Mouse (Mus musculus) intestine, embryonic 14.5 days (tissue): Measurements from ENCODE around the gene Nqo1. TPM values are rescaled to one million over a fixed set of nuclear protein-coding genes. Genes with fewer than 3 reads are reported as not detected.
A peak's percentile ranks its signal among the peaks of the same experiment; 100 is the strongest.

ENCODE experiments used
- ATAC-seq: fragments of 200-750 bp; cut with Nextera tagmentation; replicated peaks from 2 replicates; pipeline ENCODE4 v1.8.0; 2017; ENCODE audit warnings: low read depth, moderate number of reproducible peaks, moderate TSS enrichment, moderate library complexity; ENCODE audit not compliant: low FRiP score, low TSS enrichment
- DNase-seq: peaks from one replicate; pipeline ENCODE4 v3.0.0-alpha.2; 2018; ENCODE audit warnings: low spot score
- H3K27ac ChIP-seq: fragments of 300-500 bp; sonication (generic); 2 replicates; pipeline ENCODE4 v1.5.1; 2014; ENCODE audit warnings: low read depth, mild to moderate bottlenecking, control low read depth
- H3K27me3 ChIP-seq: fragments of 300-500 bp; sonication (generic); replicated peaks from 2 replicates; pipeline ENCODE4 v1.6.1; 2014; ENCODE audit warnings: low read length, control low read depth; ENCODE audit not compliant: control insufficient read depth, insufficient read depth
- H3K36me3 ChIP-seq: fragments of 300-500 bp; sonication (generic); 2 replicates; pipeline ENCODE4 v1.6.1; 2014; ENCODE audit warnings: low read length, control low read depth; ENCODE audit not compliant: control insufficient read depth, insufficient read depth
- H3K4me1 ChIP-seq: fragments of 300-500 bp; sonication (generic); replicated peaks from 2 replicates; pipeline ENCODE4 v1.6.1; 2014; ENCODE audit warnings: low read length, control low read depth, mixed read lengths; ENCODE audit not compliant: control insufficient read depth, insufficient read depth
- H3K4me2 ChIP-seq: fragments of 300-500 bp; sonication (generic); 2 replicates; pipeline ENCODE4 v1.6.1; 2014; ENCODE audit warnings: low read length
- H3K4me3 ChIP-seq: fragments of 300-500 bp; sonication (generic); 2 replicates; pipeline ENCODE4 v1.5.1; 2014; ENCODE audit warnings: low read depth, low read length, control low read depth, mixed read lengths
- H3K9ac ChIP-seq: fragments of 300-500 bp; sonication (generic); 2 replicates; pipeline ENCODE4 v1.6.1; 2014; ENCODE audit warnings: mild to moderate bottlenecking, low read length
- H3K9me3 ChIP-seq: fragments of 300-500 bp; sonication (generic); 2 replicates; pipeline ENCODE4 v1.6.1; 2016; ENCODE audit warnings: low read length, control low read depth; ENCODE audit not compliant: control insufficient read depth
- WGBS: fragments of 180-500 bp; shearing (Covaris S2); extraction: QIAGEN DNeasy Blood & Tissue Kit; methylation state at CpG from one replicate; pipeline ENCODE4 v1.1.7; 2014; 5-methylcytosine and 5-hydroxymethylcytosine counted together
- polyA plus RNA-seq: library from polyadenylated mRNA; unstranded; fragments of >200 nt; fragmentation: Nextera tagmentation; extraction: Ambion mirVana; gene quantifications from 2 replicates; pipeline ENCODE4 v1.2.1, GENCODE M21; 2014

Gene Nqo1
- polyA plus RNA-seq, 1 experiment from 2014 or later, result 10.6 TPM

GRCm38 (mm10) chr8:107437711-107438110 is 34.7 kb upstream of the Nqo1 start:
- Histone ChIP-seq H3K4me3 (no peak overlapping the region), H3K9me3 (no peaks in the 10 kb centered on the region), H3K27ac (no peak overlapping the region), H3K36me3 (no peaks in the 10 kb centered on the region), H3K27me3 (no peaks in the 10 kb centered on the region), H3K4me1 (peaks cover 15% of the 10 kb centered on the region), H3K4me2 (peak overlapping the region; percentile 53), H3K9ac (no peak overlapping the region)
- DNase-seq (no peak), ATAC-seq (no peak)
- WGBS, result 55% methylated on average over 2 of the region's 2 CpGs

GRCm38 (mm10) chr8:107436841-107437421 is 33.9 kb upstream of the Nqo1 start:
- 9% methylated on average over 16 of the region's 16 CpGs for WGBS
- peak overlapping the region; percentile 80 for H3K9ac ChIP-seq
- no peak for DNase-seq

GRCm38 (mm10) chr8:107435962-107436831 is 33.2 kb upstream of the Nqo1 start, which contains the start of gene Wwp2:
Gene Wwp2 (plus strand): TSS chr8:107436365.
- ATAC-seq, result peak; percentile 91

More at GRCm38 (mm10) chr8:107436841-107437421, 33.9 kb upstream of the Nqo1 start:
- H3K4me3 ChIP-seq, result peak overlapping the region; percentile 74
- no peaks in the 10 kb centered on the region for H3K9me3 ChIP-seq
- H3K4me1 ChIP-seq, result peaks cover 15% of the 10 kb centered on the region
- peak; percentile 33 for ATAC-seq
- H3K27me3 ChIP-seq, result no peaks in the 10 kb centered on the region
- H3K4me2 ChIP-seq, result peak overlapping the region; percentile 53
- peak overlapping the region; percentile 79 for H3K27ac ChIP-seq
- H3K36me3 ChIP-seq, result no peaks in the 10 kb centered on the region

GRCm38 (mm10) chr8:107435421-107435961 is 32.5 kb upstream of the Nqo1 start:
- 0 out of 2 replicates have a peak overlapping the region, but pooled peaks have one; percentile 79 for H3K27ac ChIP-seq
- H3K27me3 ChIP-seq, result no peaks in the 10 kb centered on the region
- H3K4me2 ChIP-seq, result peak overlapping the region; percentile 53
- WGBS, result 29% methylated on average over 11 of the region's 11 CpGs
- 0 out of 2 replicates have a peak, but pooled peaks have one; percentile 1 for ATAC-seq
- no peaks in the 10 kb centered on the region for H3K36me3 ChIP-seq
- peaks cover 15% of the 10 kb centered on the region for H3K4me1 ChIP-seq
- no peaks in the 10 kb centered on the region for H3K9me3 ChIP-seq
- peak overlapping the region; percentile 74 for H3K4me3 ChIP-seq
- peak; percentile 62 for DNase-seq
- H3K9ac ChIP-seq, result peak overlapping the region; percentile 80

More at GRCm38 (mm10) chr8:107435962-107436831, 33.2 kb upstream of the Nqo1 start, which contains the start of gene Wwp2:
- under 1% methylated on average over 67 of the region's 81 CpGs for WGBS
- H3K27ac ChIP-seq, result peak within 1 kb of the TSS; percentile 79
- H3K36me3 ChIP-seq, result no peaks in the 10 kb centered on the region
- peak within 1 kb of the TSS; percentile 53 for H3K4me2 ChIP-seq
- H3K9ac ChIP-seq, result peak within 1 kb of the TSS; percentile 80
- H3K9me3 ChIP-seq, result no peaks in the 10 kb centered on the region
- peaks cover 15% of the 10 kb centered on the region for H3K4me1 ChIP-seq
- peak; percentile 92 for DNase-seq
- no peaks in the 10 kb centered on the region for H3K27me3 ChIP-seq
- peak within 1 kb of the TSS; percentile 74 for H3K4me3 ChIP-seq

GRCm38 (mm10) chr8:107430821-107431220 is 27.8 kb upstream of the Nqo1 start:
- Histone ChIP-seq H3K27ac (no peak overlapping the region), H3K9ac (no peak overlapping the region), H3K27me3 (no peaks in the 10 kb centered on the region), H3K9me3 (no peaks in the 10 kb centered on the region), H3K36me3 (no peaks in the 10 kb centered on the region), H3K4me1 (peaks cover 5% of the 10 kb centered on the region; the same call in 1 of the 2 replicates), H3K4me2 (no peak overlapping the region), H3K4me3 (no peak overlapping the region)
- WGBS, result 63% methylated on average over 8 of the region's 8 CpGs
- no peak for ATAC-seq
- no peak for DNase-seq

- peak overlapping the region; percentile 18; the same call in 1 of the 2 replicates for H3K4me2 ChIP-seq
- DNase-seq, result no peak
- H3K36me3 ChIP-seq, result peaks cover 25% of the 10 kb centered on the region
- H3K4me3 ChIP-seq, result peak overlapping the region; percentile 100; the same call in 1 of the 2 replicates
- no peak overlapping the region for H3K9ac ChIP-seq
- H3K9me3 ChIP-seq, result no peaks in the 10 kb centered on the region
- H3K27ac ChIP-seq, result no peak overlapping the region
- H3K27me3 ChIP-seq, result no peaks in the 10 kb centered on the region
- no peak for ATAC-seq
- H3K4me1 ChIP-seq, result peaks cover 7% of the 10 kb centered on the region
- WGBS, result 48% methylated on average over 8 of the region's 8 CpGs
Measured at GRCm38 (mm10) chr8:107425230-107425597, 22.2 kb upstream of the Nqo1 start.

GRCm38 (mm10) chr8:107424597-107425229 is 21.7 kb upstream of the Nqo1 start, which contains the start of gene Nob1:
Gene Nob1 (minus strand): TSS chr8:107425051.
- Histone ChIP-seq H3K4me1 (peaks cover 7% of the 10 kb centered on the region), H3K27me3 (no peaks in the 10 kb centered on the region), H3K4me2 (peak within 1 kb of the TSS; percentile 69), H3K36me3 (peaks cover 30% of the 10 kb centered on the region), H3K4me3 (peak within 1 kb of the TSS; percentile 100), H3K9ac (peak within 1 kb of the TSS; percentile 80), H3K9me3 (no peaks in the 10 kb centered on the region), H3K27ac (peak within 1 kb of the TSS; percentile 36; the same call in 1 of the 2 replicates)
- ATAC-seq, result peak; percentile 99
- WGBS, result 1% methylated on average over 50 of the region's 50 CpGs
- DNase-seq, result peak; percentile 97

GRCm38 (mm10) chr8:107424176-107424575 is 21.2 kb upstream of the Nqo1 start:
- Histone ChIP-seq H3K4me1 (peaks cover 7% of the 10 kb centered on the region), H3K9ac (peak overlapping the region; percentile 80), H3K4me2 (peak overlapping the region; percentile 69), H3K36me3 (peaks cover 35% of the 10 kb centered on the region), H3K27me3 (no peaks in the 10 kb centered on the region), H3K9me3 (no peaks in the 10 kb centered on the region), H3K27ac (peak overlapping the region; percentile 36; the same call in 1 of the 2 replicates), H3K4me3 (peak overlapping the region; percentile 100)
- WGBS, result 34% methylated on average over 9 of the region's 9 CpGs
- ATAC-seq (no peak), DNase-seq (peak; percentile 54)
